Mouse (Mus musculus) hindbrain, embryonic 11.5 days (tissue): ENCODE results near the gene Morn1. TPM values are rescaled to one million over a fixed set of nuclear protein-coding genes. Genes with fewer than 3 reads are reported as not detected.

Source experiments
- ATAC-seq: fragments of 200-750 bp; cut with Nextera tagmentation; 2 replicates; pipeline ENCODE4 v1.8.0; 2017; ENCODE audit warnings: mild to moderate bottlenecking, moderate TSS enrichment, moderate library complexity; ENCODE audit not compliant: low FRiP score
- DNase-seq: peaks from one replicate; pipeline ENCODE4 v3.0.0-alpha.2; 2015; ENCODE audit warnings: low spot score
- H3K27ac ChIP-seq: fragments of 300-500 bp; sonication (generic); 2 replicates; pipeline ENCODE4 v1.5.1; 2014; ENCODE audit warnings: mild to moderate bottlenecking, low read depth, low read length
- H3K27me3 ChIP-seq: fragments of 300-500 bp; sonication (generic); 2 replicates; pipeline ENCODE4 v1.6.1; 2014; ENCODE audit warnings: mild to moderate bottlenecking, low read length, moderate library complexity, mixed read lengths; ENCODE audit not compliant: control insufficient read depth, insufficient read depth
- H3K36me3 ChIP-seq: fragments of 300-500 bp; sonication (generic); 2 replicates; pipeline ENCODE4 v1.6.1; 2014; ENCODE audit warnings: mild to moderate bottlenecking, low read length, moderate library complexity, mixed read lengths; ENCODE audit not compliant: control insufficient read depth, insufficient read depth
- H3K4me1 ChIP-seq: fragments of 300-500 bp; sonication (generic); replicated peaks from 2 replicates; pipeline ENCODE4 v1.6.1; 2014; ENCODE audit warnings: low read length, mixed read lengths; ENCODE audit not compliant: control insufficient read depth, insufficient read depth
- H3K4me2 ChIP-seq: fragments of 300-500 bp; sonication (generic); replicated peaks from 2 replicates; pipeline ENCODE4 v1.6.1; 2014; ENCODE audit warnings: mild to moderate bottlenecking, low read depth, low read length
- H3K4me3 ChIP-seq: fragments of 300-500 bp; sonication (generic); 2 replicates; pipeline ENCODE4 v1.5.1; 2014; ENCODE audit warnings: low read depth, low read length
- H3K9ac ChIP-seq: fragments of 300-500 bp; sonication (generic); 2 replicates; pipeline ENCODE4 v1.6.1; 2014; ENCODE audit warnings: low read depth, low read length
- H3K9me3 ChIP-seq: fragments of 300-500 bp; sonication (generic); 2 replicates; pipeline ENCODE4 v1.6.1; 2016; ENCODE audit warnings: low read length; ENCODE audit not compliant: control insufficient read depth
- WGBS: fragments of 180-500 bp; shearing (Covaris S2); extraction: QIAGEN DNeasy Blood & Tissue Kit; methylation state at CpG from one replicate; pipeline ENCODE4 v1.1.7; 2014; 5-methylcytosine and 5-hydroxymethylcytosine counted together
- polyA plus RNA-seq: library from polyadenylated mRNA; unstranded; fragments of >200 nt; fragmentation: Nextera tagmentation; extraction: Ambion mirVana; gene quantifications from 2 replicates; pipeline ENCODE4 v1.2.1, GENCODE M21; 2014

The Morn1 gene
- polyA plus RNA-seq, 1 experiment from 2014 or later, result 3.3 TPM

- no peaks in the 10 kb centered on the region for H3K36me3 ChIP-seq
- no peak overlapping the region for H3K4me2 ChIP-seq
- WGBS, result 89% methylated on average over 8 of the region's 8 CpGs
- no peaks in the 10 kb centered on the region for H3K9me3 ChIP-seq
- H3K27me3 ChIP-seq, result no peaks in the 10 kb centered on the region
- DNase-seq, result no peak
- no peaks in the 10 kb centered on the region; the same call in 1 of the 2 replicates for H3K4me1 ChIP-seq
- H3K4me3 ChIP-seq, result no peak overlapping the region
- no peak overlapping the region for H3K9ac ChIP-seq
- no peak overlapping the region for H3K27ac ChIP-seq
- ATAC-seq, result no peak
Observed at GRCm38 (mm10) chr4:155095967-155096366, 9.6 kb downstream of the Morn1 start.

GRCm38 (mm10) chr4:155097452-155097851 is 11.1 kb downstream of the Morn1 start:
- H3K36me3 ChIP-seq, result no peaks in the 10 kb centered on the region
- no peaks in the 10 kb centered on the region; the same call in 1 of the 2 replicates for H3K4me1 ChIP-seq
- no peak overlapping the region for H3K4me2 ChIP-seq
- no peak for DNase-seq
- no peak for ATAC-seq
- H3K9ac ChIP-seq, result no peak overlapping the region
- H3K27ac ChIP-seq, result no peak overlapping the region
- WGBS, result 89% methylated on average over 6 of the region's 6 CpGs
- no peaks in the 10 kb centered on the region for H3K27me3 ChIP-seq
- H3K9me3 ChIP-seq, result no peaks in the 10 kb centered on the region
- H3K4me3 ChIP-seq, result no peak overlapping the region

GRCm38 (mm10) chr4:155098572-155098971 is 12.2 kb downstream of the Morn1 start:
- Histone ChIP-seq H3K9ac (no peak overlapping the region), H3K4me3 (no peak overlapping the region), H3K4me2 (no peak overlapping the region), H3K27ac (no peak overlapping the region), H3K27me3 (no peaks in the 10 kb centered on the region), H3K36me3 (no peaks in the 10 kb centered on the region), H3K4me1 (no peaks in the 10 kb centered on the region; the same call in 1 of the 2 replicates), H3K9me3 (no peaks in the 10 kb centered on the region)
- DNase-seq (no peak), ATAC-seq (no peak)
- 81% methylated on average over 4 of the region's 4 CpGs for WGBS

GRCm38 (mm10) chr4:155107886-155108285 is 21.5 kb downstream of the Morn1 start:
- no peak overlapping the region for H3K4me3 ChIP-seq
- H3K9ac ChIP-seq, result no peak overlapping the region
- no peaks in the 10 kb centered on the region for H3K27me3 ChIP-seq
- DNase-seq, result no peak
- no peaks in the 10 kb centered on the region for H3K4me1 ChIP-seq
- WGBS, result 97% methylated on average over 4 of the region's 4 CpGs
- no peaks in the 10 kb centered on the region for H3K9me3 ChIP-seq
- H3K27ac ChIP-seq, result no peak overlapping the region
- no peak overlapping the region for H3K4me2 ChIP-seq
- no peaks in the 10 kb centered on the region for H3K36me3 ChIP-seq
- ATAC-seq, result no peak

- no peaks in the 10 kb centered on the region for H3K27me3 ChIP-seq
- no peak for ATAC-seq
- H3K27ac ChIP-seq, result no peak overlapping the region
- no peak overlapping the region for H3K4me2 ChIP-seq
- H3K9me3 ChIP-seq, result no peaks in the 10 kb centered on the region
- H3K9ac ChIP-seq, result no peak overlapping the region
- no peaks in the 10 kb centered on the region for H3K36me3 ChIP-seq
- H3K4me1 ChIP-seq, result no peaks in the 10 kb centered on the region
- no peak for DNase-seq
- 94% methylated on average over 5 of the region's 5 CpGs for WGBS
- H3K4me3 ChIP-seq, result no peak overlapping the region
Observed at GRCm38 (mm10) chr4:155109471-155109870, 23.1 kb downstream of the Morn1 start.

GRCm38 (mm10) chr4:155113766-155114410 is 27.5 kb downstream of the Morn1 start:
- Histone ChIP-seq H3K36me3 (no peaks in the 10 kb centered on the region), H3K27ac (no peak overlapping the region), H3K4me3 (no peak overlapping the region), H3K9me3 (no peaks in the 10 kb centered on the region), H3K9ac (no peak overlapping the region), H3K4me1 (no peaks in the 10 kb centered on the region), H3K27me3 (no peaks in the 10 kb centered on the region), H3K4me2 (no peak overlapping the region)
- ATAC-seq (no peak), DNase-seq (no peak)
- WGBS, result 66% methylated on average over 8 of the region's 8 CpGs

- no peaks in the 10 kb centered on the region for H3K4me1 ChIP-seq
- WGBS, result 88% methylated on average over 4 of the region's 4 CpGs
- H3K4me2 ChIP-seq, result no peak overlapping the region
- no peaks in the 10 kb centered on the region for H3K27me3 ChIP-seq
- ATAC-seq, result no peak
- H3K27ac ChIP-seq, result no peak overlapping the region
- DNase-seq, result no peak
- no peak overlapping the region for H3K9ac ChIP-seq
- no peaks in the 10 kb centered on the region for H3K36me3 ChIP-seq
- no peak overlapping the region for H3K4me3 ChIP-seq
- H3K9me3 ChIP-seq, result no peaks in the 10 kb centered on the region
Observed at GRCm38 (mm10) chr4:155116607-155117006, 30.2 kb downstream of the Morn1 start.

GRCm38 (mm10) chr4:155117396-155117978 is 31.1 kb downstream of the Morn1 start:
- WGBS, result 72% methylated on average over 6 of the region's 6 CpGs
- ATAC-seq, result no peak
- H3K36me3 ChIP-seq, result no peaks in the 10 kb centered on the region
- peaks cover 3% of the 10 kb centered on the region; the same call in 1 of the 2 replicates for H3K4me1 ChIP-seq
- H3K9me3 ChIP-seq, result no peaks in the 10 kb centered on the region
- no peak overlapping the region for H3K27ac ChIP-seq
- H3K4me2 ChIP-seq, result no peak overlapping the region
- no peak overlapping the region for H3K9ac ChIP-seq
- H3K4me3 ChIP-seq, result no peak overlapping the region
- H3K27me3 ChIP-seq, result no peaks in the 10 kb centered on the region
- no peak for DNase-seq

GRCm38 (mm10) chr4:155118278-155118677 is 31.9 kb downstream of the Morn1 start:
- Histone ChIP-seq H3K4me3 (no peak overlapping the region), H3K27me3 (no peaks in the 10 kb centered on the region), H3K9ac (no peak overlapping the region), H3K36me3 (no peaks in the 10 kb centered on the region), H3K27ac (no peak overlapping the region), H3K4me1 (peaks cover 3% of the 10 kb centered on the region; the same call in 1 of the 2 replicates), H3K9me3 (no peaks in the 10 kb centered on the region), H3K4me2 (no peak overlapping the region)
- DNase-seq, result no peak
- WGBS, result 77% methylated on average over 10 of the region's 10 CpGs
- no peak for ATAC-seq
